Mouse (Mus musculus): ENCODE measurements around the gene Lrpprc. TPM values are rescaled to one million over a fixed set of nuclear protein-coding genes. Genes with fewer than 3 reads are reported as not detected.

Gene Lrpprc
- total RNA-seq, 2 experiments from 2014 or later: 152 to 158 TPM

DNA sequence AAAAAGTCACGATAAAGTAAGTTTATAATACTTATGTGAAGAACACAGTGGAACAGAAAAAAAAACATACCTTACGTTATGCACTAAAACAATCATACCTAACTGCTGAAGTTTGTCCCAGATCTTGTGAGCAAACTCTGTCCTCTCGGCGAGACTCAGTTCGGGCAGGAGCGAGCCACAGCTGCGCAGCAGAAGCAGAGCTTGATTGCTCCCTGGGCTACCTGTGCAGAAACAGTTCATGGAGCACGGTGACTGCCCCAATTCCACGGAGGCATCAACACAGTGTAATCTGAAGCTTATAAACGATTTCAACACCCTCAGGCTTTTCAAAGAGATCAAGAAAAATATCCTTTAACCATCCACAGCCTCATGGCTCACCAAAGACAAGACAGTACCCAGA lies 15.3 kb downstream of the Lrpprc start:
- DNase-seq: no peak
- intact Hi-C loops (cut with DNase I): no loop called here

DNA sequence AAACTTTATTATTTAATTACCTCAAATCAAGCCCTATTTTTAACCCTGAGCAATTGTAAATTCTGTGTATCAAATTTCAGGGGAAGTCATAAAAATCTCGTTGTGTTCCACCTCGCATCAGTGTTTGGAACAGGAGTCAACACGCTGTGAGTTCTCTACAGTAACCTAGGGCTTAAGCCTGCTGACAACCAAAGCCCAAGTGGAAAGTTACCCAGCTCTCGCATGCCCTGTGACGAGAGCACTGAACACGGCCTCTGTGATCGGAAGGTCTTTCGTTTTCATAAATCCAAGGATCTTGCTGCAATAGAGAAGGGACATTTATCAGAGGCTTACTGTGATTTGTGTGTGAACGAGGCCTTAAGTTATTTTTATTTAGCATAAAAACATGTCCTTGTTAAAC lies 18.7 kb downstream of the Lrpprc start:
- intact Hi-C loops (cut with DNase I): no loop called here

DNA sequence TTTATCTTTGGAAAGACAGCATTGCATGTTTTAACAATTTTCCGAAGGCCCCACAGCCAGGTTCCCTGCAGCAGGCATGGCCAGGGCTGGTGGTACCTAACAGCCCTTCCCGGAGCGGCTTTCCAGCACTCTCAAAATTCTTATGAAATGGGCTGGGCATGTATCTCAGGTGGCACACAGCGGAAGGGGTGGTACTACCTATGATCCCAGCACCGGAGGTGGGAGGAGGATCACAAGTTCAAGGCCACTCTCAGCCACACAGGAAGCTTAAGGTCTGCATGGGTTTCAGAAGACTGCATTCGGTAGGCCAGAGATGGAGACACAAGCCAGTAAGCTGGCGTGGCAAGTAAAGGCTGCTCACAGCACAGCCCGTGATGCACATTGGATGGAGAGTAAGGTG lies 31.6 kb downstream of the Lrpprc start:
- intact Hi-C loops (cut with DNase I): no loop called here
- no peak for DNase-seq

More for the DNA sequence above, 18.7 kb downstream of the Lrpprc start:
- DNase-seq: no peak

DNA sequence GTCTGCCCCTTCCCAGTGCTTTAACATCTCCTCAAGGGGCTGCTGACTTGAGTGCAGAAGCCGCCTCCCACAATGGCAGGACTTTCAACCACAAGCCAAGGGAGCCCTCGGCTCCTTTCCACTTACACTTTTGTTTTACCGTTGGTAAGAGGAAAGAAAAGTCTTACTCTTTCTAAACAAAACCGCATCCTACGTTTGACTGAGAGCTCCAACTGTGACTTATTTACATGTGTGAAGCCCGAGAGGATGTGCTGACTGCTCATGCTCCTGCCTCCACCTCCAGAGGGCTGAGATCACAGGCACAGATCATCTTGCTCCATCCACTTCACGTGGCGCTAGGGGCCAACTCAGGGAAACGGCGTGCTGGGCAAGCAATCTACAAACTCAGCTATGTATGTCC lies 32.2 kb downstream of the Lrpprc start:
- no peak for DNase-seq
- intact Hi-C loops (cut with DNase I): no loop called here

DNA sequence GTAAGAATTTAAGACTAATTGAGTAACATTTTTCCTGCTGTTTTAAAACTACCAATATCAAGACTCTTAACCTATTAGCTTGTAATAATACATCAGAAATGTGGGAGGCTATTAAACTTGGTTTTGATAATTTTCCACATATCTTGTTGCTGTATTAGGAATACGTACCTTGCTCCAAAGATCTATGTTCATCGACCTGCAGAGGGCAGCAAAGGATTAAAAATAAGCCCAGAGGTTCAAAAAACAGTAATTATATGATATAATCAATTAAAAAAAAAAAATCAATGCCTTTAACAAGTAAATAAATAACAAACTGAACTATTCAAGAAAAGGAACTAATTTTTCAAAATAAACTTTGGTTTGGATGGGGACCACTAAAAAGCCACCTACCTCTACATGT lies 34.5 kb downstream of the Lrpprc start:
- peak in 1 of 2 experiments; percentile 32 for DNase-seq
- intact Hi-C loops (cut with DNase I): no loop called here

DNA sequence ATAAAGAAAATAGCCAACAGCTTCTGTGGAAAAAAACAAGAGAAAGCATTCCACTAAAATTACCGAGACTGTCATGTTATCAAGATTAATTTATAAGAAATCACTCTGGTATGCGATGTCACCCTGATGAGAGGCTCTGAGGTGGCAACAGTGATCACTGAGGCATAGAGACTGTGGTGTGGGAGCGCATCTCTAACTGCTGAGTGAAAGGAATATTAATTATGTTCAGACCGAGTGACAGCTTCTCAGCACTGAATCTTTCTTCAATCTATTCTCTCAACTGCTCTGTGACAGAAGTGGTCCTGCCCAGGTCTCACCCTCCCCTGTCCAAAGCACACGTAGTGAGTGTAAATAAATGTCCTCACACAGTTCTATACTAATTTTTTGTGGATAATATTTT lies 37.1 kb downstream of the Lrpprc start:
- intact Hi-C loops (cut with DNase I): no loop called here
- no peak for DNase-seq

DNA sequence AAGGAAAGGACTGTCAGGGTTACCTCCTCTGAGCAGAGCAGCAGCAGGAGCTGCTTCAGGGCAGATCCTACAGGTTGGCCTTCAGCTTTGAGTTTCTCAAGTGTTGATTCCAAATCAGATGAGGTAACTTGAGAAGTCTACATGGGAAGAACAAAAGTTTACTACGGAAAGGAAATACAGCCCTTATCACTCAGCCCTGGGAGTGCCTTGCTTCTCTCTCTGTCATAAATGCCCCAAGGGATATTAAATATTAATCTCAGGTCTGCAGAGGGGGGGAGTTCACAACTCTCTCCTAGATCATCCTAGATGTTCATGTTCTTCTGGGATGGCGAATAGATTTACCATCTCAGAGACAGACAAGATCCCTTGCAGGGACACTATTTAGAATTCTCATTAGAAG lies 38.3 kb downstream of the Lrpprc start:
- DNase-seq: no peak
- intact Hi-C loops (cut with DNase I): no loop called here

DNA sequence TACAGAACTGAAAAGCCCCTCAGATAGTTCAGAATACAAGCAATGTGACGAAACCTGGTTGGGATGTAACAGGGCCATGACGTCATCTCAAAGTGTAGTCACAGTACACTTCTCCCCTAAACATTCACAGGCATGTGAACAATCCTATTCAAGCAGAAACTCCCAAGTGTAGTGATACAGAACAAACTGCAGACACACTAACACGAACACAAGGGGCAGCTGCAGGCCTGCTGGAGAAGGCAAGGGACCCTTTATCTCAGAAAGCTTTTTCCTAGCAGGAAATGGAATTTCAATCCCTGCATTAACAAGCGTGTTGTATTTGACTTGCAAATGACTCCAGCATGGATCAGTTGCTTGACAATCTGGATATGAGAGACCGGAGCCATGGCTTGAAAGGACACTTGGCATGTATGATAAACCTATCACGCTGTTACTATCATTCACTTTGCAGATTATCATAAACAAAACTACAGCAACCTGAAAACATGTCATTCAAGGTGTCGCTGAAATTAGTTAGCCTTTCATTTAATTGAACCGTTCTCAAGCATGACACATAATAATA lies 38.9 kb downstream of the Lrpprc start:
- intact Hi-C loops (cut with DNase I): no loop called here
- no peak for DNase-seq

DNA sequence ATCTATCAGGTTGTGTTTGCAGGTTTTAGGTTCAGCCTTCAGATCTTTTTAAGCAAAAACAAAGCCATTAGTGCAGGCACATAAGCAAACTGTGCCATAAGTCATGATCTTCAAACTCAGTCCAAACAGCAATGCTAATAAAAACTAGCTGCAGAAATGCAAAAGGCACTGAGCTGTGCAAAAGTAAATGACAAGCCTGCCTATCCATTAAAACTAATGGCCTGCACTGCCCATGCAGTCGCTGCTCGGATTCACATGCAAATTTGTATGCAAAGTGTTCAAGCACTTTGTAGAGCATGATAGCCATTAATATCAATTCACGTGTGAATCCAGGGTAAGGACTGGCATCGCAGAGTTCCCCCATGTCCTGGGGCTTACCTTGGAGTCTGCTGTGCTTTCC lies 40.5 kb downstream of the Lrpprc start:
- no peak for DNase-seq

DNA sequence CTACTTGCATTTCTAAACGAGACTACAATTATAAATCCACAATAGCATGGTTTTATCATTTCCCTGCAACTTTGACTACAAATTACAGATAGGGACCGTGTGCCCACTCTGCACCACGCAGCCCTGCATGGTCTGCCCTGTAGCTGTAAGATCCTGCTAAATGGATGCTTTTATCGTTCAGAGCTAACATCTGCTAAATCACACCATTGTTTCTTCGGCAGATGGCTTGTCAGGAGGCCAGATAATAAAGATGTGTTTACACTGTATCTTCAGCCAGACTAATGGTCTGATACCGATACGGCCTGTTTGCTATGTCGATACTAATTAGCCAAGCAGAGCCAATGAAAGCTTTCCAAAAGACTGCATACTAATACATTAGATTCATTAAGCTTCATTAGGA lies 41.3 kb downstream of the Lrpprc start:
- intact Hi-C loops (cut with DNase I): no loop called here

More for the DNA sequence above, 40.5 kb downstream of the Lrpprc start:
- intact Hi-C loops (cut with DNase I): no loop called here

DNA sequence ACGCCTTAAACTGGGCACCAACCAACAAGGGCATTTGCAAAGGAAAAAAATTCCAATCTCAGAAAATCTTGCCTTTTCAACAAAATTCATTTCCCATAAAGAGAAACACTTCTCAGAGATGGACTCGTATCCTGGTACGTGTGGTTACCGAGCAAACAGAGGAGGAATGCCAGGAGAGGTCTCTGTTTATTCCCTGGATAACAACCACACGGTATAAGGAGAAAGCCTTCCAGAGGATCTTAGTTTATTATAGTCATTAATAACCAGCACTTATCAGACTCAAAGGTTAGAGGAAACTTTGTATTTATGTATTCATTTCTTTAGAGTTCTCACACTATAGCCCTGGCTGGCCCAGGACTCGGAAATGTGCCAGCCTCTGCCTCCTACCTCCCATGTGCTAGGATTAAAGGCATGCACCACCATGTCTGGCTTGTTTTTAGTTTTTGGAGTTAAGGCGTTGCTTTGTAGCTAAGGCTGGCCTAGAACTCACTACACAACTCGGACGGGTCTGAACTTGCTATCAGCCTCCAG lies 42.4 kb downstream of the Lrpprc start:
- intact Hi-C loops (cut with DNase I): no loop called here
- no peak for DNase-seq

More for the DNA sequence above, 41.3 kb downstream of the Lrpprc start:
- DNase-seq: no peak

DNA sequence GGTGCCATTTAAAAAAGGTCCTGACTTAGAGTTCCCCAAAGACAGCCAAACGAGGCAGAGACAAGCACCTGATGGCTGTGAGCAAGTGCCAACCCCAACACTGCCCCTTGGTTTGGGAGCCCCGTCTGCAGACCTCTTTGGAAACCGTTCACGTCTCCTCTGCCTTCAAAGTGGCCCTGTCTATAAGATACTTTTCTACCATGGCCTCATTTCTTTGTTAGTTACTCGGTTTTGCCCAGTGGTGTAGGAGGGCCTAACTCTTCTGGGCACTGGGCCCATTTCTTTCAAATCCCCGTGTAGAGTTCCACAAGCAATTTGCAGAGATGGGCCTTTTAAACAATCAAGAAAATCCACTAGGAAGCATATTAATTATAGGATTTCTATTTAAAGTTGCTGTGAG lies 43.4 kb downstream of the Lrpprc start:
- intact Hi-C loops (cut with DNase I): no loop called here
- no peak for DNase-seq

DNA sequence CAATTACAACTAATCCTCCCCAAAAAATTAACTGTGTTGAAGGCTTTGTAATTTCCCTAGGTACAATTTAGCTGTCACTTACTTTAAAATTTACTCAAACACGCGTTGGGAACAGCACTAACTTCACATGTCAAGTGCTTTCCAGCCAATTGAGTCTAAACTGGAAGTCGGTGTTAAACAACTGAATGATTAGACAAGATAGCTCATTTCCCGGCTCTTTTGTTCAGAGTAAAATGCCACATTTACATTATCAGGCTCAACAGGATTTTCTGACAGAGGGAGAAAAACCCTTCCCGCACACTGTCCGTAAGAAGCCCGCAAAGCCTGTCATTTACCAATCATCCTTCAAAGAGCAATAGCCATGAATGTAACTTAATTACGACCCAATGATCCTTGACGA lies 45.6 kb downstream of the Lrpprc start:
- intact Hi-C loops (cut with DNase I): no loop called here
- no peak for DNase-seq

DNA sequence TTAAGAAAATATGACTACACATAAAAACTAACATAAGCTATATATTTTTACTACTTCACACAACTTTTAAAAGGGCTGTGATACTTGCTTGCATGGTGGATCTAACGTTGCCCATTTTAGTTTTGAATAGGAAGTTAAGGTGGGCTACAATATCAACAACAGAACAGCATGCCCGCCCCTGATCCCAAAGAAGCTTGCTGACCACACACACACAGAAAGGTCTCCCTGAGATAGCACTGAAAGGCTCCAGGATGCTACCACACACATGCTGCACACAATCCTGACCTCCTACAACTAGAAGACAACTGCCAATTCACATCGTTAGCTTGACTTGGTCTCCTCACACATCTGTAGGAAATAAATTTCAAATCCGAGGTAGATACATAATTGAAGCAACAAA lies 46.3 kb downstream of the Lrpprc start:
- intact Hi-C loops (cut with DNase I): no loop called here

DNA sequence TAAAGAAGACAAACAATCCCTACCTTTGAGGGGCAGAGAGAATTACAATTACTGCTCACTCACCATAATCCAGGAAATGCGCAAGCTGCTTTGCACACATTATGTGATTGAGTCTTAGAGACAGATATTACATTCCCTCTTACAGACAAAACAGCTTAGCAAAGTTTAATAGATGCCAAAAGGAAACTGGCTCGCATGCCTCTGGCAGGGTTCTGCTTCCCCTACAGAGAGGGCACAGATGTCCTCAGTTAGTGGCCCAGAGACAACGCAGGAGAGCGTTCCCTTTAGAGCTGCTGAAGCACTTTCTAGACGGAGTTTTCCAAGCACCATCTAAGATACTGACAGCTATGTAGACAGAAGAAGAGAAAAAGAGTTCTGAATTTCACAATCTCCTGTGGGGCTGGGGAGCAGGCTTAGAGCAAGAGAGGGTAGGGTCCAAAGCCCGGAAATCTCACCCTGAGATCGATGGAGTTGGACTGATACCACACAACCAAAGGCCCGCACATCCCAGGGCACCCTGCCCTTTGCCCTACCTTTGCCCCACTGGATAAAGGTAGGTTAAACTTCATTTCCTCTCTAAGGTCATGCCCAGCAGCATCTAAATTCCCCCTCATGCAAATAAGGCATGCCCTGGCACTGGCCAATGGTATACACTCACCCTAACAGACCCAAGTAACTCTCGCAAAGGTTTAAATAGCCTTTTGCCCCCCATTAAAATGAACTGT lies 52.4 kb downstream of the Lrpprc start:
- intact Hi-C loops (cut with DNase I): no loop called here
- DNase-seq: no peak

More for the DNA sequence above, 46.3 kb downstream of the Lrpprc start:
- no peak for DNase-seq

DNA sequence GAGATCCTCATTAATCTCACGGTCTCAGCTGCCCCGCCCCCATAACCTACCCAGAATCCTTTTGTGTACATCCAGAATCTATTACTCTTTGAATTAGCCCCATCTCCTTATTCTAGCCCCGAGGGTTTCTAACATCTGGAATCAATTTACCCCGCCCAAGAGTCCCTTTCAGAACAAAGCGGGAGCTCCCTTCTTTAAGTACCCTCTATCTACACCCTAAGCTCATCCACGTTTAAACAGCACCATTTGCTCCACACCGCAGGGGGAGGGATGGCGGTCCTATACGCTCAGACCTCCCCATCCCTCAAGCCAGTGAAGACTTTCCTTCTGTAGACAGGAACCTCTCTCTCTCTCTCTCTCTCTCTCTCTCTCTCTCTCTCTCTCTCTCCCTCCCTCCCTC lies 53.9 kb downstream of the Lrpprc start:
- intact Hi-C loops (cut with DNase I): no loop called here
- DNase-seq: no peak

DNA sequence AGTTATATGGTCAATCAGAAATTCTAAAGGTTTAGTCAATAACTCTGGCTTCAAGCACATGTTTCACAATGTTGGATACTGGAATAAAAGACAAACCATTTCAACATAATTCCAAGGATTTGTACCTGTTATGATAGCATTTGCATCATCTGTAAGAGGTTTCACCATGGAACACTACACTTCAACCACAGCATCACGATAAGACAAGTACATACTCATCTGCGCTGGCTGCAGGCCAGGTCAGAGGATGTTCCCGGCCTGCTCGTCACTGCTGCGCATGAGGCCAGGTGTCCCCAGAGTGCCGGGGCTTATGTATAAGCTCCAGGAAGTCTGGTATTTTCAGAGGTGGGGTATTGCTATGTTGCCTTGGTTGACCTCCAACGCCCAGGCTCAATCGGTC lies 58.0 kb downstream of the Lrpprc start:
- no peak for DNase-seq
- intact Hi-C loops (cut with DNase I): no loop called here

DNA sequence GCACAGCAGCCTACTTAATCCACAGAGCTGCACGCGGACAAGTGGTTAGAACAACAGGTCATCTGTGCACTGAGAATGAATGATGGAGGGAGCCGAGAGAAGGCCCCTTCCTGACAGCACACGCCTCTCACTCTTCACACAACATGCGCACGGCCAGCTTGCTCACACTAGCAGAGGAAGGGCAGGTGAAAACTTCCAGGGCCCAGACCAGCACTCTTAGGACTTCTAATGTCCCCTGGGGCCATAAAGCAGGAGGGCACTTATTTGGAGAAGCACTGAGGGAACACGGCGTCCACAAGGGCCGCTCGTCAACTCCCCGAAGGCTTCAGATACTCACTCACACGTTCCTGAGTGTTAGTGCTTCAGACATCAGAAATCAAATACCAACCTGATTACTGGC lies 59.2 kb downstream of the Lrpprc start:
- no peak for DNase-seq
- intact Hi-C loops (cut with DNase I): no loop called here

DNA sequence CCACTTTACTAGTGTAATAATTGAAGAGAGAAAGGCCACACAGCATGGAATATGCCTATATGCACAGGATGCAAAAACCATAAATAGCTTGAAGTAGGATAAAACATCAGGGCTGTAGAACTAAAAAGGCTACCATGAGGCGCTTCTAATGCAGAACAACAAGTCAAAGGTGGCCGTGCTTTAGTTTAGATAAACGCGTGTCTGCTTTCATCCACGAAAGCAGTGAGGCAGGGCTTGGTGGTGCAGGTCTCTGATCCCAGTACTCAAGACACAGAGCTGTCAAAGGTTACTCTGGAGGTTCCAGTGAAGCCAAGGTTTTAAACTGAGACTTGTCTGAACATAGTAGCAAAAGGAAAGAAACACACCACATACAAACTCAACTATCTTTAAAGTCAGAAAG lies 61.4 kb downstream of the Lrpprc start:
- no peak for DNase-seq
- intact Hi-C loops (cut with DNase I): no loop called here

DNA sequence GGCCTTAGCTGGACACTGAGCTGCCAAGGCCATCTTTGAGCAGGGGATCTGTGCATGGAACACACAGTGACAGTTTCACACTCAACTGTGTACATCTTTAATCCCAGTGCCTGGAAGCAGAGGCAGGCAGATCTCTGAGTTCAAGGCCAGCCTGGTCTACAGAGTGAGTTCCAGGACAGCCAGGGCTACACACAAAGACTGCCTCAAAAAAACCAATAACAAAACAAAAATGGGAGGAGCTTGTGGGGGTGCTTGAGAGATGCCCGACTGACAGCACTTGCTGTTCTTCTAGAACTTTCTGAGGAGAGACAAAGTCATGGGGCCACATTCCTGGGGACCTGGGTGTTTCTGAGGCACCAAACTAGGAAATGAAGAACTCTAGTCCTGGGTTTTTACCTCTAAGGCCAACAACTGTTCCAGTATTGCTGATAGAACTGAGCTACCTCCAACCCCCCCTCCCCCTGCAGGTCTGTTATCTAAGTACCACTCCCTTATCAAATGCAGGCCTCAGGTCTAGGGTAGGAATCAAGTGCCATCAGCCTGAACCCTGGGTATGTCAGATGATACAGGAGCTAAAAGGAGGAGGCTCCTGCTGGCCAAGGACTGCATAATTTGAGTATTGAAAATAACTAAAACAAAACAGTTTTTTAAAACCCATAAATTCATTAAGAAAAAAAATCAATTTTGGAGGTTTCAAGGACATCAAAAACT lies 62.2 kb downstream of the Lrpprc start:
- no peak for DNase-seq
- intact Hi-C loops (cut with DNase I): no loop called here

DNA sequence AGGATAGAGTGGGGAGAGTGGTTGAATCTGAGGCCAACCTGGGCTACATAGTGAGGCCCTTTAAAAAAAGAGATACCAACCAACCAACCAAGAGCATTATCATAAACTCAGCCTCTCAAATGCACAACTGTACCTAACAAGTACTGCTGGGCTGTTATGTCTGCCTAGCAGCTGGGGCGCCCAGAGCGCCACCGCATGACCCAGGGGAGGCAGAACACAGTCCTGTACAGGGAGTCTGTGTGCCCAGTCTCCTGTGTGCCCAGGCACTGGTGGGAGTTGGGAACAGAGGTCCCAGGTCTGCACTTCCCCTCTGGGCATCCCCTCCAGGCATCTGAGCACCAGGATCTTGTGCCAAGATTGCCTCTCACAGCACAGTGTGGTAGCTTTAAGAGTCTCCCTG lies 65.4 kb downstream of the Lrpprc start:
- intact Hi-C loops (cut with DNase I): no loop called here
- no peak for DNase-seq

DNA sequence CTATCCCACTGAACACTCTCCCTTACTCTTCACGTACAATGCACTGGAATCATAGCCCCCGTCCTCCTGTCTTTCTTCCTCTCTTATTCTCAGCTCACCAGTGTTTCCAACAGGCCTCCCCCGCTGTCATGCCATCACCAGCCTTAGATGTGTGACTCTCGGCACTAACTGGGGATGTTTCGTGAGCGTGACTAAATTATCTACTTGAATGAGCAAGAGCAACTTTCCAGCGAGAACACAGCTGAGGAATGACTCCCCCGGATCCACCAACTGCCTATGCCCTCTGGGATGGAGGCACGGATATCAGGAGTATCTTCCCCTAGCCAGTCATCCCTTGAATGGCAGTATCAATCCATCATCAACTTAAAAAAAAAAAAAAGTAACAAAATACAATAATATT lies 66.6 kb downstream of the Lrpprc start:
- intact Hi-C loops (cut with DNase I): no loop called here
- DNase-seq: no peak

Measured in heart, postnatal 10 days (tissue).